Mouse (Mus musculus): ENCODE measurements at regions not wholly inside any gene's neighbourhood (a gene's known extent, or its start where the extent isn't known, plus 50 kb on each side); places are given as distances from the start of the nearest gene placed in this dataset.
A peak's percentile ranks its signal among the peaks of the same experiment; 100 is the strongest.

DNA sequence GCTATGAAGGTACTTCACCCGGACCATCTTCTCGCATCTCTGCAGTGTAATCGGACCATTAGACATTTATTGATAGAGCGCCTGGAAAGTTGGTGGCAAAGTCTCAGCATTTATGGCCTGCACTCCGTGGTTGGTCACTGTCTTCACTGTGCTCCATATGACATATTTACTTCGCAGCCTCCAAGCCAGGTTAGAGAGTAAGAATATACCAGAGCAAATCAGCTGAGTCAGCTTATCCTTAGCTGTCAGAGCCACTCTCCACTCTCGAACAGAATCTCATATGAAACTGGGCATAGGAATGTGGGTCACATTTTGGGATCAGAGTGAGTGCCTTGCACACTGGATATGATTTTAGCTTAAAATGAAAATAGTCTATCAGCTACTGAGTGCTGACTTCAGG lies 212.3 kb downstream of the 1700010I14Rik start:
- Histone ChIP-seq H3K9me3 (replicated peaks; ENCODE audit: low read length) (no peaks in the 10 kb centered on the region), H3K27me3 (replicated peaks) (no peaks in the 10 kb centered on the region), H3K79me2 (replicated peaks; ENCODE audit: control insufficient read depth, extremely low read depth, insufficient read depth, poor library complexity, severe bottlenecking) (no peaks in the 10 kb centered on the region), H3K4me1 (ENCODE audit: control insufficient read depth in 1 of 2, insufficient read depth in 2 of 2) (no peaks in the 10 kb centered on the region; a peak in 1 of 4 replicates), H3K27ac (ENCODE audit: insufficient read depth, low read depth) (no peak overlapping the region), H3K4me3 (replicated peaks in 1 of 3; ENCODE audit: low read depth in 2 of 3, low read length in 2 of 3, poor library complexity in 1 of 3) (no peak overlapping the region), H3K36me3 (replicated peaks in 1 of 2; ENCODE audit: control insufficient read depth in 1 of 2, insufficient read depth in 1 of 2, low read length in 1 of 2) (no peaks in the 10 kb centered on the region), H3K9ac (ENCODE audit: insufficient read depth, low read depth) (no peak overlapping the region), H3K4me2 (ENCODE audit: insufficient read depth, low read depth, poor library complexity, severe bottlenecking) (no peak overlapping the region)
- dilution Hi-C loops (cut with MboI; ENCODE audit: extremely low pct_ligation_motif_present, extremely low pct_unique_long_range_greater_than_20kb, low sequenced_read_pairs) (no loop called here), in situ Hi-C loops (cut with MboI; ENCODE audit: low pct_ligation_motif_present, low pct_unique_long_range_greater_than_20kb, low sequenced_read_pairs) (no loop called here)
- no peak for TF ChIP-seq MXI1 (IDR thresholded peaks at IDR 0.05; ENCODE audit: low read depth, low read length)
- TF ChIP-seq ELF1 (IDR thresholded peaks at IDR 0.05; ENCODE audit: low read depth, low read length) = no peak
- TF ChIP-seq POLR2A (IDR thresholded peaks at IDR 0.05; ENCODE audit: low read depth, low read length) = no peak
- peak; percentile 82 for TF ChIP-seq MAFK (IDR thresholded peaks at IDR 0.05; ENCODE audit: insufficient replicate concordance, low read length)
- TF ChIP-seq RAD21 (IDR thresholded peaks at IDR 0.05; ENCODE audit: low read depth, low read length) = no peak
- no peak for TF ChIP-seq NELFE (IDR thresholded peaks at IDR 0.05; ENCODE audit: low read depth, low read length)
- TF ChIP-seq ZC3H11A (IDR thresholded peaks at IDR 0.05; ENCODE audit: low read depth, low read length) = no peak
- no peak for DNase-seq (ENCODE audit: extremely low read depth)

- TF ChIP-seq MAFK (IDR thresholded peaks at IDR 0.05; ENCODE audit: insufficient replicate concordance, low read length) (no peak), NELFE (IDR thresholded peaks at IDR 0.05; ENCODE audit: low read depth, low read length) (no peak), MAX (IDR thresholded peaks at IDR 0.05; ENCODE audit: low read length) (no peak), CTCF (conservative IDR thresholded peaks at IDR 0.05 in 1 of 2, IDR thresholded peaks at IDR 0.05 in 1 of 2; ENCODE audit: low read depth in 2 of 2, low read length in 2 of 2) (no peak), USF1 (IDR thresholded peaks at IDR 0.05; ENCODE audit: low read depth, low read length) (no peak), POLR2A (IDR thresholded peaks at IDR 0.05; ENCODE audit: low read depth, low read length) (no peak), ELF1 (IDR thresholded peaks at IDR 0.05; ENCODE audit: low read depth, low read length) (no peak), E2F4 (IDR thresholded peaks at IDR 0.05; ENCODE audit: insufficient replicate concordance, low read depth, low read length) (no peak), KAT2A (IDR thresholded peaks at IDR 0.05; ENCODE audit: insufficient replicate concordance, low read length) (no peak), CHD1 (IDR thresholded peaks at IDR 0.05; ENCODE audit: low read depth, low read length) (no peak), IRF4 (IDR thresholded peaks at IDR 0.05; ENCODE audit: low read depth, low read length) (no peak), SMC3 (IDR thresholded peaks at IDR 0.05; ENCODE audit: low read depth, low read length) (no peak), POLR2AphosphoS2 (IDR thresholded peaks at IDR 0.05; ENCODE audit: low read depth, low read length) (no peak), ZKSCAN1 (IDR thresholded peaks at IDR 0.05; ENCODE audit: borderline replicate concordance, low read depth, low read length) (no peak), CHD2 (IDR thresholded peaks at IDR 0.05; ENCODE audit: low read length) (no peak)
- H3K9ac ChIP-seq (ENCODE audit: insufficient read depth, low read depth) = no peak overlapping the region
- no peak for DNase-seq (ENCODE audit: extremely low read depth)
- no peak overlapping the region for H3K4me2 ChIP-seq (ENCODE audit: insufficient read depth, low read depth, poor library complexity, severe bottlenecking)
- H3K9me3 ChIP-seq (replicated peaks; ENCODE audit: low read length) = no peaks in the 10 kb centered on the region
- H3K4me3 ChIP-seq (replicated peaks in 1 of 3; ENCODE audit: low read depth in 2 of 3, low read length in 2 of 3, poor library complexity in 1 of 3) = no peak overlapping the region
- no peaks in the 10 kb centered on the region; a peak in 1 of 4 replicates for H3K4me1 ChIP-seq (ENCODE audit: control insufficient read depth in 1 of 2, insufficient read depth in 2 of 2)
- H3K27ac ChIP-seq (ENCODE audit: insufficient read depth, low read depth) = no peak overlapping the region
- in situ Hi-C loops (cut with MboI; ENCODE audit: low pct_ligation_motif_present, low pct_unique_long_range_greater_than_20kb, low sequenced_read_pairs) (no loop called here), dilution Hi-C loops (cut with MboI; ENCODE audit: extremely low pct_ligation_motif_present, extremely low pct_unique_long_range_greater_than_20kb, low sequenced_read_pairs) (no loop called here)
- H3K27me3 ChIP-seq (replicated peaks) = no peaks in the 10 kb centered on the region
- no peaks in the 10 kb centered on the region for H3K36me3 ChIP-seq (replicated peaks in 1 of 2; ENCODE audit: control insufficient read depth in 1 of 2, insufficient read depth in 1 of 2, low read length in 1 of 2)
- no peaks in the 10 kb centered on the region for H3K79me2 ChIP-seq (replicated peaks; ENCODE audit: control insufficient read depth, extremely low read depth, insufficient read depth, poor library complexity, severe bottlenecking)
These were observed 214.4 kb downstream of the 1700010I14Rik start for GRCm38 (mm10) chr17:9202496-9202895.

All from CH12.LX (cell line).